Mouse (Mus musculus) midbrain, embryonic 13.5 days (tissue): ENCODE data around the gene Klhdc8b. TPM values are rescaled to one million over a fixed set of nuclear protein-coding genes. Genes with fewer than 3 reads are reported as not detected.
A peak's percentile ranks its signal among the peaks of the same experiment; 100 is the strongest.

ENCODE experiments used
- ATAC-seq: fragments of 200-750 bp; cut with Nextera tagmentation; 2 replicates; pipeline ENCODE4 v1.8.0; 2017; ENCODE audit warnings: mild to moderate bottlenecking, moderate TSS enrichment, moderate library complexity
- H3K27ac ChIP-seq: fragments of 300-500 bp; sonication (generic); 2 replicates; pipeline ENCODE4 v1.5.1; 2015; ENCODE audit warnings: inconsistent platforms, mild to moderate bottlenecking, moderate library complexity
- H3K27me3 ChIP-seq: fragments of 300-500 bp; sonication (generic); 2 replicates; pipeline ENCODE4 v1.6.1; 2015; ENCODE audit warnings: mild to moderate bottlenecking, inconsistent platforms
- H3K36me3 ChIP-seq: fragments of 300-500 bp; sonication (generic); 2 replicates; pipeline ENCODE4 v1.6.1; 2015; ENCODE audit warnings: mild to moderate bottlenecking, inconsistent platforms
- H3K4me1 ChIP-seq: fragments of 300-500 bp; sonication (generic); replicated peaks from 2 replicates; pipeline ENCODE4 v1.6.1; 2015; ENCODE audit warnings: inconsistent platforms
- H3K4me2 ChIP-seq: fragments of 300-500 bp; sonication (generic); replicated peaks from 2 replicates; pipeline ENCODE4 v1.6.1; 2015; ENCODE audit warnings: moderate library complexity, mild to moderate bottlenecking, inconsistent platforms
- H3K4me3 ChIP-seq: fragments of 300-500 bp; sonication (generic); replicated peaks from 2 replicates; pipeline ENCODE4 v1.5.1; 2015; ENCODE audit warnings: mild to moderate bottlenecking, inconsistent platforms
- H3K9ac ChIP-seq: fragments of 300-500 bp; sonication (generic); replicated peaks from 2 replicates; pipeline ENCODE4 v1.6.1; 2015; ENCODE audit warnings: mild to moderate bottlenecking, inconsistent platforms
- H3K9me3 ChIP-seq: fragments of 300-500 bp; sonication (generic); 2 replicates; pipeline ENCODE4 v1.6.1; 2016; ENCODE audit warnings: mild to moderate bottlenecking, inconsistent platforms
- WGBS: fragments of 180-500 bp; shearing (Covaris S2); methylation state at CpG from one replicate; pipeline ENCODE4 v1.1.7; 2015; 5-methylcytosine and 5-hydroxymethylcytosine counted together
- polyA plus RNA-seq: library from polyadenylated mRNA; unstranded; fragments of >200 nt; fragmentation: Nextera tagmentation; extraction: Ambion mirVana; gene quantifications from 2 replicates; pipeline ENCODE4 v1.2.1, GENCODE M21; 2015

Gene Klhdc8b
- polyA plus RNA-seq, 1 experiment from 2014 or later: 84.8 TPM

GRCm38 (mm10) chr9:108490559-108491285, 29.3 kb upstream of the Klhdc8b start, which contains the start of gene Usp19:
TSS of gene Usp19 (plus strand) at chr9:108490602.
- peak within 1 kb of the TSS; percentile 95 for H3K27ac ChIP-seq
- H3K4me2 ChIP-seq: peak within 1 kb of the TSS; percentile 98
- peak; percentile 95 for ATAC-seq
- H3K27me3 ChIP-seq: no peaks in the 10 kb centered on the region
- peak within 1 kb of the TSS; percentile 94 for H3K9ac ChIP-seq
- H3K9me3 ChIP-seq: no peaks in the 10 kb centered on the region
- peak within 1 kb of the TSS; percentile 91 for H3K4me3 ChIP-seq
- peaks cover 27% of the 10 kb centered on the region for H3K4me1 ChIP-seq
- peaks cover 59% of the 10 kb centered on the region for H3K36me3 ChIP-seq
- under 1% methylated on average over 69 of the region's 69 CpGs for WGBS

- peak; percentile 81 for ATAC-seq
- WGBS: 68% methylated on average over 26 of the region's 26 CpGs
- H3K9me3 ChIP-seq: no peaks in the 10 kb centered on the region
- peak overlapping the region; percentile 98 for H3K4me2 ChIP-seq
- no peaks in the 10 kb centered on the region for H3K27me3 ChIP-seq
- peak overlapping the region; percentile 72 for H3K9ac ChIP-seq
- peak overlapping the region; percentile 95 for H3K27ac ChIP-seq
- peaks cover 27% of the 10 kb centered on the region for H3K4me1 ChIP-seq
- H3K4me3 ChIP-seq: peak overlapping the region; percentile 91
- peaks cover 58% of the 10 kb centered on the region for H3K36me3 ChIP-seq
Observed at GRCm38 (mm10) chr9:108489702-108490558, 28.5 kb upstream of the Klhdc8b start.

- Histone ChIP-seq H3K27me3 (no peaks in the 10 kb centered on the region), H3K4me1 (peaks cover 27% of the 10 kb centered on the region), H3K9me3 (no peaks in the 10 kb centered on the region), H3K4me2 (no peak overlapping the region), H3K36me3 (peaks cover 52% of the 10 kb centered on the region), H3K9ac (peak overlapping the region; percentile 5; the same call in 1 of the 2 replicates), H3K4me3 (no peak overlapping the region), H3K27ac (peak overlapping the region; percentile 95)
- 97% methylated on average over 20 of the region's 20 CpGs for WGBS
- ATAC-seq: no peak
Observed at GRCm38 (mm10) chr9:108489215-108489614, 27.8 kb upstream of the Klhdc8b start.

GRCm38 (mm10) chr9:108488403-108488802, 27.0 kb upstream of the Klhdc8b start:
- H3K27me3 ChIP-seq: no peaks in the 10 kb centered on the region
- peaks cover 27% of the 10 kb centered on the region for H3K4me1 ChIP-seq
- no peaks in the 10 kb centered on the region for H3K9me3 ChIP-seq
- WGBS: 95% methylated on average over 17 of the region's 17 CpGs
- no peak overlapping the region for H3K9ac ChIP-seq
- H3K4me3 ChIP-seq: no peak overlapping the region
- H3K27ac ChIP-seq: no peak overlapping the region
- no peak for ATAC-seq
- peaks cover 49% of the 10 kb centered on the region for H3K36me3 ChIP-seq
- no peak overlapping the region for H3K4me2 ChIP-seq

- no peak overlapping the region for H3K4me2 ChIP-seq
- H3K27ac ChIP-seq: no peak overlapping the region
- no peaks in the 10 kb centered on the region for H3K27me3 ChIP-seq
- no peaks in the 10 kb centered on the region for H3K9me3 ChIP-seq
- 94% methylated on average over 8 of the region's 8 CpGs for WGBS
- H3K9ac ChIP-seq: no peak overlapping the region
- peaks cover 20% of the 10 kb centered on the region for H3K4me1 ChIP-seq
- no peak for ATAC-seq
- peaks cover 36% of the 10 kb centered on the region for H3K36me3 ChIP-seq
- H3K4me3 ChIP-seq: no peak overlapping the region
Observed at GRCm38 (mm10) chr9:108486973-108487530, 25.7 kb upstream of the Klhdc8b start.

- no peaks in the 10 kb centered on the region for H3K27me3 ChIP-seq
- H3K9ac ChIP-seq: no peak overlapping the region
- peaks cover 36% of the 10 kb centered on the region for H3K36me3 ChIP-seq
- H3K4me2 ChIP-seq: no peak overlapping the region
- no peak overlapping the region for H3K4me3 ChIP-seq
- no peak overlapping the region for H3K27ac ChIP-seq
- no peaks in the 10 kb centered on the region for H3K9me3 ChIP-seq
- H3K4me1 ChIP-seq: peaks cover 16% of the 10 kb centered on the region
- 96% methylated on average over 19 of the region's 19 CpGs for WGBS
- ATAC-seq: no peak
Observed at GRCm38 (mm10) chr9:108485301-108485875, 24.0 kb upstream of the Klhdc8b start.

- Histone ChIP-seq H3K9me3 (no peaks in the 10 kb centered on the region), H3K27ac (no peak overlapping the region), H3K4me3 (no peak overlapping the region), H3K27me3 (no peaks in the 10 kb centered on the region), H3K4me2 (no peak overlapping the region), H3K4me1 (peaks cover 20% of the 10 kb centered on the region), H3K9ac (no peak overlapping the region), H3K36me3 (peaks cover 36% of the 10 kb centered on the region)
- no peak for ATAC-seq
- 94% methylated on average over 15 of the region's 15 CpGs for WGBS
Observed at GRCm38 (mm10) chr9:108484021-108484420, 22.6 kb upstream of the Klhdc8b start.

- peaks cover 26% of the 10 kb centered on the region for H3K4me1 ChIP-seq
- H3K36me3 ChIP-seq: peaks cover 32% of the 10 kb centered on the region
- no peak overlapping the region for H3K4me2 ChIP-seq
- H3K4me3 ChIP-seq: no peak overlapping the region
- 94% methylated on average over 18 of the region's 18 CpGs for WGBS
- H3K9ac ChIP-seq: no peak overlapping the region
- ATAC-seq: no peak
- H3K27me3 ChIP-seq: no peaks in the 10 kb centered on the region
- H3K27ac ChIP-seq: no peak overlapping the region
- no peaks in the 10 kb centered on the region for H3K9me3 ChIP-seq
Observed at GRCm38 (mm10) chr9:108483051-108483790, 21.8 kb upstream of the Klhdc8b start.

GRCm38 (mm10) chr9:108481520-108482210, 20.3 kb upstream of the Klhdc8b start:
- ATAC-seq: no peak
- H3K4me1 ChIP-seq: peaks cover 26% of the 10 kb centered on the region
- H3K27me3 ChIP-seq: no peaks in the 10 kb centered on the region
- H3K9me3 ChIP-seq: no peaks in the 10 kb centered on the region
- H3K36me3 ChIP-seq: peaks cover 23% of the 10 kb centered on the region
- H3K4me2 ChIP-seq: no peak overlapping the region
- no peak overlapping the region for H3K9ac ChIP-seq
- no peak overlapping the region for H3K4me3 ChIP-seq
- no peak overlapping the region for H3K27ac ChIP-seq
- WGBS: 95% methylated on average over 19 of the region's 19 CpGs

GRCm38 (mm10) chr9:108480813-108481519, 19.6 kb upstream of the Klhdc8b start:
- Histone ChIP-seq H3K27ac (no peak overlapping the region), H3K27me3 (no peaks in the 10 kb centered on the region), H3K9ac (no peak overlapping the region), H3K4me1 (peaks cover 26% of the 10 kb centered on the region), H3K36me3 (peaks cover 16% of the 10 kb centered on the region; the same call in 1 of the 2 replicates), H3K9me3 (no peaks in the 10 kb centered on the region), H3K4me2 (peak overlapping the region; percentile 59; the same call in 1 of the 2 replicates), H3K4me3 (no peak overlapping the region)
- 95% methylated on average over 28 of the region's 28 CpGs for WGBS
- ATAC-seq: no peak
